Mouse (Mus musculus) kidney, embryonic 15.5 days (tissue): ENCODE measurements around the gene Vps41. TPM values are rescaled to one million over a fixed set of nuclear protein-coding genes. Genes with fewer than 3 reads are reported as not detected.

ENCODE experiments used
- ATAC-seq: fragments of 200-750 bp; cut with Nextera tagmentation; replicated peaks from 2 replicates; pipeline ENCODE4 v1.8.0; 2017; ENCODE audit warnings: moderate TSS enrichment; ENCODE audit not compliant: low FRiP score
- H3K27ac ChIP-seq: fragments of 300-500 bp; sonication (generic); 2 replicates; pipeline ENCODE4 v1.5.1; 2015; ENCODE audit warnings: mild to moderate bottlenecking, inconsistent platforms
- H3K27me3 ChIP-seq: fragments of 300-500 bp; sonication (generic); 2 replicates; pipeline ENCODE4 v1.6.1; 2015; ENCODE audit warnings: inconsistent platforms
- H3K36me3 ChIP-seq: fragments of 300-500 bp; sonication (generic); 2 replicates; pipeline ENCODE4 v1.6.1; 2015; ENCODE audit warnings: inconsistent platforms
- H3K4me1 ChIP-seq: fragments of 300-500 bp; sonication (generic); 2 replicates; pipeline ENCODE4 v1.6.1; 2015; ENCODE audit warnings: inconsistent platforms
- H3K4me2 ChIP-seq: fragments of 300-500 bp; sonication (generic); 2 replicates; pipeline ENCODE4 v1.6.1; 2015; ENCODE audit warnings: moderate library complexity, mild to moderate bottlenecking, inconsistent platforms
- H3K4me3 ChIP-seq: fragments of 300-500 bp; sonication (generic); replicated peaks from 2 replicates; pipeline ENCODE4 v1.5.1; 2015; ENCODE audit warnings: mild to moderate bottlenecking, inconsistent platforms
- H3K9ac ChIP-seq: fragments of 300-500 bp; sonication (generic); 2 replicates; pipeline ENCODE4 v1.6.1; 2015; ENCODE audit warnings: mild to moderate bottlenecking, inconsistent platforms
- H3K9me3 ChIP-seq: fragments of 300-500 bp; sonication (generic); replicated peaks from 2 replicates; pipeline ENCODE4 v1.6.1; 2016; ENCODE audit warnings: inconsistent platforms
- WGBS: fragments of 180-500 bp; shearing (Covaris S2); methylation state at CpG from one replicate; pipeline ENCODE4 v1.1.7; 2015; ENCODE audit warnings: mixed read lengths; 5-methylcytosine and 5-hydroxymethylcytosine counted together
- polyA plus RNA-seq: library from polyadenylated mRNA; unstranded; fragments of >200 nt; fragmentation: Nextera tagmentation; extraction: Ambion mirVana; gene quantifications from 2 replicates; pipeline ENCODE4 v1.2.1, GENCODE M21; 2015

The Vps41 gene
- polyA plus RNA-seq, 1 experiment from 2014 or later = 61.1 TPM

DNA sequence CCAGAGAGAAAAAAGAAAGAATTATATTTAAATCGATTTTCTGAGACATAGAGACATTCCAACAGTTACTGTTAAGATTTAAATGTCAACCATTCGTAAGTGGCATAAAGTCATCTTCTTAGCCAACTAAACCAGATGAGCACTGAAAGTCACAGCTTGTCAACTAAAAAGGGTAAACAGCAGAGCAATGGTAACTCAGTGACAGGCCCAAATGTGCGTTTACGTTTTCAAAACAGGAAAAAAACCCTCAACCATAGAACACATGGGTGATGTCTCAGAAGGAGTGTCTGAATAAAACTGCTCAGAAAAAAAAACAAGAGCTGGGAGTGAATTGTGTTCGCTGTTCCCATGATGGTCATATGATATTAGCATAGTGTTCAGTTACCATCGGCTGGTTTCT lies 186.5 kb downstream of the Vps41 start:
- no peak overlapping the region for H3K4me3 ChIP-seq
- no peak overlapping the region for H3K27ac ChIP-seq
- H3K36me3 ChIP-seq = no peaks in the 10 kb centered on the region
- no peak for ATAC-seq
- no peaks in the 10 kb centered on the region for H3K9me3 ChIP-seq
- no peak overlapping the region for H3K4me2 ChIP-seq
- WGBS = 70% methylated on average over 6 of the region's 6 CpGs
- no peaks in the 10 kb centered on the region for H3K4me1 ChIP-seq
- H3K9ac ChIP-seq = no peak overlapping the region
- no peaks in the 10 kb centered on the region for H3K27me3 ChIP-seq

GRCm38 (mm10) chr13:18914774-18915173 lies 197.7 kb downstream of the Vps41 start:
- Histone ChIP-seq H3K9ac (no peak overlapping the region), H3K4me2 (no peak overlapping the region), H3K27ac (no peak overlapping the region), H3K36me3 (no peaks in the 10 kb centered on the region), H3K9me3 (no peaks in the 10 kb centered on the region), H3K4me3 (no peak overlapping the region), H3K4me1 (no peaks in the 10 kb centered on the region), H3K27me3 (no peaks in the 10 kb centered on the region)
- no peak for ATAC-seq
- 86% methylated on average over 4 of the region's 4 CpGs for WGBS

Other genes with a start within 250 kb of the Vps41 start
- gene Amph, start 230.9 kb downstream of the Vps41 start, polyA plus RNA-seq = 9.9 and 10.9 TPM in 2 replicates